Mouse (Mus musculus): Measurements from ENCODE around the gene Upk3b. TPM values are rescaled to one million over a fixed set of nuclear protein-coding genes. Genes with fewer than 3 reads are reported as not detected.
A peak's percentile ranks its signal among the peaks of the same experiment; 100 is the strongest.
"Not testable (repeated sequence)": the region's sequence is repeated elsewhere in the genome, so short reads cannot be mapped to it uniquely, and the experiment has no call there.

The Upk3b gene
- polyA plus RNA-seq, 1 experiment: 0.34 TPM

DNA sequence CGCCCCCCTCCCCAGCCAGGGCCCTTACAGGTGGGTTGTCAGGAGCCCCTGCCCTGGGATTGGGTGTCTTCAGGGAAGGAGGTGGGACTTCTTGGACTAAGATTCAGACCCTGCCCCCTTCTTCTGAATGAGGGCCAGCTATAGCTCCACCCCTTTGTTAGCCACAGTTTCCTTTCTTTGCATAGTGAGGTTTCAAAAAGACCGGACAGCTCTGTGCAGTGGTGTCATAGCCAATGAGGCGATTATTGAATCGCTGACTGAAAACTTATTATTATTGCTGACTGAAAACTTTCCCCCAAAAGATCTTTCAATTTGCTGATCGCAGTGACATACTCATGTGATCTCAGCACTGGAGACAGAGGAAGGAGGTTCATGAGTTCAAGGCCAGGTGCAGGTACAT, 1.9 kb downstream of the Upk3b start:
- peak overlapping the region; percentile 85 for H3K27ac ChIP-seq (ENCODE audit: insufficient read depth, low read length)
- no peaks in the 10 kb centered on the region for H3K9me3 ChIP-seq (replicated peaks; ENCODE audit: control insufficient read depth, insufficient read depth, low read length, poor library complexity, severe bottlenecking)
- TF ChIP-seq EP300 (IDR thresholded peaks at IDR 0.05; ENCODE audit: insufficient read depth, low read depth, low read length) (no peak), CTCF (IDR thresholded peaks at IDR 0.05; ENCODE audit: low read depth, low read length) (no peak), POLR2A (IDR thresholded peaks at IDR 0.05; ENCODE audit: insufficient read depth, low read length) (no peak)
- H3K9ac ChIP-seq (ENCODE audit: low read depth, poor library complexity, severe bottlenecking): no peak overlapping the region
- peaks cover 2% of the 10 kb centered on the region for H3K4me1 ChIP-seq (ENCODE audit: control insufficient read depth, insufficient read depth, low read length)
- no peaks in the 10 kb centered on the region for H3K36me3 ChIP-seq (ENCODE audit: control insufficient read depth, insufficient read depth, low read length, poor library complexity, severe bottlenecking)
- H3K4me3 ChIP-seq (ENCODE audit: low read depth, low read length): peak overlapping the region; percentile 58; the same call in 1 of the 2 replicates
- no peaks in the 10 kb centered on the region for H3K27me3 ChIP-seq (ENCODE audit: control insufficient read depth, insufficient read depth, low read length, poor library complexity, severe bottlenecking)

DNA sequence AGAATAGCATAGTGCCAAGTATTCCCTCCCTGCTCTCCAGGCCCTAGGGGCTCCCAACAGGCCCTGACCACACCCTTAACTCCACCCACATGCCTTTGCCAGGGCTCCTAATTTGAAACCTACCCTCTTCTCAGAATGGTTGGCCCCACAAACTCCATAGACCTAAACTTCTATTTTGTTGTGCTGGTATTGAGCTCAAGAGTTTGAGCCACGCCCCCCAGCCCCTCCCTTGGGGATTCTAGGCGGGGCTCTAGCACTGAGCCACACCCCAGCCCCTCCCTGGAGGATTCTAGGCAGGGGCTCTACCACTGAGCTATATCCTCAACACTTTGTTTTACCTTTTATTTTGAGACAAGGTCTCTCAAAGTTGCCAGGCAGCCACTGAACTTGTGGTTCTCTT, 3.0 kb downstream of the Upk3b start:
- H3K9me3 ChIP-seq (replicated peaks; ENCODE audit: control insufficient read depth, insufficient read depth, low read length, poor library complexity, severe bottlenecking): no peaks in the 10 kb centered on the region
- no peak for TF ChIP-seq CTCF (IDR thresholded peaks at IDR 0.05; ENCODE audit: low read depth, low read length)
- no peak for TF ChIP-seq EP300 (IDR thresholded peaks at IDR 0.05; ENCODE audit: insufficient read depth, low read depth, low read length)
- TF ChIP-seq POLR2A (IDR thresholded peaks at IDR 0.05; ENCODE audit: insufficient read depth, low read length): no peak
- H3K4me1 ChIP-seq (ENCODE audit: control insufficient read depth, insufficient read depth, low read length): peaks cover 2% of the 10 kb centered on the region
- H3K4me3 ChIP-seq (ENCODE audit: low read depth, low read length): no peak overlapping the region
- no peaks in the 10 kb centered on the region for H3K36me3 ChIP-seq (ENCODE audit: control insufficient read depth, insufficient read depth, low read length, poor library complexity, severe bottlenecking)
- H3K27me3 ChIP-seq (ENCODE audit: control insufficient read depth, insufficient read depth, low read length, poor library complexity, severe bottlenecking): no peaks in the 10 kb centered on the region
- H3K9ac ChIP-seq (ENCODE audit: low read depth, poor library complexity, severe bottlenecking): no peak overlapping the region
- H3K27ac ChIP-seq (ENCODE audit: insufficient read depth, low read length): peak overlapping the region; percentile 95

DNA sequence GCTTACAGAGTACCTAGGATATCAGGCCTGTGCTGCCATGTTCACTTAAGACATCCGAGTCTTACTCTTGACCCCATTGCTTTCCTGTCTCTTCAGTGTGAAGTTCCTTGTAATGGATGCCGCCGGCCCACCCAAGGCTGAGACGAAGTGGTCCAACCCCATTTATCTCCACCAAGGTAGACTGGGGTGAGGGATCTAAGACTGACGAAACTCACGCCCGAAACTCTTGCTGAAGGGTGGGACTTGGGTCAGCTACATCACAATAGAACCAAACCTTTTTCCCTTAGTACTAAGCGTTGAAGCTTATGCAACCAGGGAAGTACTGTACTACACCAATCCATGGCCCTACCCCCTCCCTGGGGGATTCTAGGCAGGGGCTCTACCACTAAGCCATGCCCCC, 3.4 kb downstream of the Upk3b start:
- Histone ChIP-seq H3K27me3 (ENCODE audit: control insufficient read depth, insufficient read depth, low read length, poor library complexity, severe bottlenecking) (no peaks in the 10 kb centered on the region), H3K4me1 (ENCODE audit: control insufficient read depth, insufficient read depth, low read length) (peaks cover 2% of the 10 kb centered on the region), H3K4me3 (ENCODE audit: low read depth, low read length) (0 out of 2 replicates have a peak overlapping the region, but pooled peaks have one; percentile 10), H3K9ac (ENCODE audit: low read depth, poor library complexity, severe bottlenecking) (no peak overlapping the region), H3K9me3 (replicated peaks; ENCODE audit: control insufficient read depth, insufficient read depth, low read length, poor library complexity, severe bottlenecking) (no peaks in the 10 kb centered on the region), H3K36me3 (ENCODE audit: control insufficient read depth, insufficient read depth, low read length, poor library complexity, severe bottlenecking) (no peaks in the 10 kb centered on the region), H3K27ac (ENCODE audit: insufficient read depth, low read length) (peak overlapping the region; percentile 95)
- TF ChIP-seq EP300 (IDR thresholded peaks at IDR 0.05; ENCODE audit: insufficient read depth, low read depth, low read length) (no peak), POLR2A (IDR thresholded peaks at IDR 0.05; ENCODE audit: insufficient read depth, low read length) (no peak), CTCF (IDR thresholded peaks at IDR 0.05; ENCODE audit: low read depth, low read length) (no peak)

DNA sequence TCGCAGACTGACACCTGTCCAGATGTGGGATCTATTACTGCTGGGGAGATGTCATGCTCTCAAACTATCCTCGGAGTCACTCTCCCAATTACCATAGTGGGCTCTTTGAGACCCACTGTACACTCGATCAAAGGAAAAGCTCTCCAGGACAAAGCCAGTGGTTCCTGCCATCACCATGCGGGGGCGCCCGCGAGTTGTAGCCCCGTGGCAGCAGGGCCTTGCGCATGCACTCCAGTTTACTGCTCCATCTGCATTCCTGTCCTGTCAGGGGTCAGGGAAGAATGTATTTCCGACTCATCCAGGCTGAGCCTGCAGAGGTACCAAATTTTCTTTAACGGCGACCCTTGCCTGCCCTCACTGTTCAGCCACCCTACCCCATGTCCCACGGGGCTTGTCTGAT, 6.6 kb downstream of the Upk3b start:
- Histone ChIP-seq H3K27ac (ENCODE audit: insufficient read depth, low read length) (no peak overlapping the region), H3K4me3 (ENCODE audit: low read depth, low read length) (no peak overlapping the region), H3K27me3 (ENCODE audit: control insufficient read depth, insufficient read depth, low read length, poor library complexity, severe bottlenecking) (no peaks in the 10 kb centered on the region), H3K4me1 (ENCODE audit: control insufficient read depth, insufficient read depth, low read length) (peaks cover 4% of the 10 kb centered on the region), H3K36me3 (ENCODE audit: control insufficient read depth, insufficient read depth, low read length, poor library complexity, severe bottlenecking) (no peaks in the 10 kb centered on the region), H3K9me3 (replicated peaks; ENCODE audit: control insufficient read depth, insufficient read depth, low read length, poor library complexity, severe bottlenecking) (no peaks in the 10 kb centered on the region), H3K9ac (ENCODE audit: low read depth, poor library complexity, severe bottlenecking) (no peak overlapping the region)
- TF ChIP-seq EP300 (IDR thresholded peaks at IDR 0.05; ENCODE audit: insufficient read depth, low read depth, low read length) (no peak), CTCF (IDR thresholded peaks at IDR 0.05; ENCODE audit: low read depth, low read length) (peak; percentile 58), POLR2A (IDR thresholded peaks at IDR 0.05; ENCODE audit: insufficient read depth, low read length) (no peak)

DNA sequence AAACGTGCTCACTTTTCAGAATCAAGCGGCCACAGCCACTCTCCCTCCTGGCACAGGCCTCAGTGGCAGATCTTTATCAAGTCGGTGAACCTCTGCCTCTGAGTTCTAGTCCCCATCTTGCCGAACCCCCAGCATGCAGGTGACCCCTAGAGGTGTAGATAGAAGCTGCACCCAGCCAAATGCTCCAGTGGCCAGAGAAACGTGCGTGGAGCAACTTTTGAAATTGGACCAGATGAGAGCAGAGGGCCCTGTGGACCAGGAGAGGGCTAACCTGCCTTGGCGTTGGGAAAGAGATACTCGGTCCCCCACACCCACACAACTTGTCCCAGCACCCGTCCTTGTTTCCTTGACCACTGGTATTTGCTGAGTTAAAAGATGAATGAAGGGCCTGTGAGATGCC, 7.1 kb downstream of the Upk3b start:
- no peak overlapping the region for H3K9ac ChIP-seq (ENCODE audit: low read depth, poor library complexity, severe bottlenecking)
- no peaks in the 10 kb centered on the region for H3K9me3 ChIP-seq (replicated peaks; ENCODE audit: control insufficient read depth, insufficient read depth, low read length, poor library complexity, severe bottlenecking)
- H3K27ac ChIP-seq (ENCODE audit: insufficient read depth, low read length): no peak overlapping the region
- no peaks in the 10 kb centered on the region for H3K27me3 ChIP-seq (ENCODE audit: control insufficient read depth, insufficient read depth, low read length, poor library complexity, severe bottlenecking)
- no peaks in the 10 kb centered on the region for H3K36me3 ChIP-seq (ENCODE audit: control insufficient read depth, insufficient read depth, low read length, poor library complexity, severe bottlenecking)
- H3K4me1 ChIP-seq (ENCODE audit: control insufficient read depth, insufficient read depth, low read length): peaks cover 4% of the 10 kb centered on the region
- H3K4me3 ChIP-seq (ENCODE audit: low read depth, low read length): no peak overlapping the region
- no peak for TF ChIP-seq POLR2A (IDR thresholded peaks at IDR 0.05; ENCODE audit: insufficient read depth, low read length)
- peak; percentile 77 for TF ChIP-seq CTCF (IDR thresholded peaks at IDR 0.05; ENCODE audit: low read depth, low read length)
- TF ChIP-seq EP300 (IDR thresholded peaks at IDR 0.05; ENCODE audit: insufficient read depth, low read depth, low read length): 0 out of 2 replicates have a peak, but pooled peaks have one; percentile 15

DNA sequence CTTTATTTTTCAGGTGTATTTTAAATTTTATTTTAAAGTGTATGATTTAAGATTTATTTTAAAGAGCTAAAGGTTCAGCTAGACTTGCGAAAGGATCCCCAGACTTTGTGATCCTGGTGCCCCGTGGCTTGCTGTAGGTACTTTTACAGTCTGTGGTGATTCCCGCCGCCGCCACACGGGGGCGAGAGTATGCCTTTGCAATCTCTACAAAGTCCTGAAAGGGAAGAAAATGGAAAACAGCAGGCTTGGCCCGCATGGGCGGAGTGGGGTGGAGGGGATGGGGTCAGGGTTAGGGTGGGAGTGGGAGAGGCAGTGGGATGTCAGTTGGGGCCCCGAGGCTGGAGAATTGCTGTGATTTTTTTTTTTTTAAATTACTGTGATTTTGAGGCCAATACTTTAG, 7.7 kb downstream of the Upk3b start:
- Histone ChIP-seq H3K4me1 (ENCODE audit: control insufficient read depth, insufficient read depth, low read length) (peaks cover 4% of the 10 kb centered on the region), H3K9me3 (replicated peaks; ENCODE audit: control insufficient read depth, insufficient read depth, low read length, poor library complexity, severe bottlenecking) (no peaks in the 10 kb centered on the region), H3K4me3 (ENCODE audit: low read depth, low read length) (no peak overlapping the region), H3K27ac (ENCODE audit: insufficient read depth, low read length) (no peak overlapping the region), H3K9ac (ENCODE audit: low read depth, poor library complexity, severe bottlenecking) (no peak overlapping the region), H3K27me3 (ENCODE audit: control insufficient read depth, insufficient read depth, low read length, poor library complexity, severe bottlenecking) (no peaks in the 10 kb centered on the region), H3K36me3 (ENCODE audit: control insufficient read depth, insufficient read depth, low read length, poor library complexity, severe bottlenecking) (no peaks in the 10 kb centered on the region)
- TF ChIP-seq CTCF (IDR thresholded peaks at IDR 0.05; ENCODE audit: low read depth, low read length) (peak; percentile 81), POLR2A (IDR thresholded peaks at IDR 0.05; ENCODE audit: insufficient read depth, low read length) (no peak)

DNA sequence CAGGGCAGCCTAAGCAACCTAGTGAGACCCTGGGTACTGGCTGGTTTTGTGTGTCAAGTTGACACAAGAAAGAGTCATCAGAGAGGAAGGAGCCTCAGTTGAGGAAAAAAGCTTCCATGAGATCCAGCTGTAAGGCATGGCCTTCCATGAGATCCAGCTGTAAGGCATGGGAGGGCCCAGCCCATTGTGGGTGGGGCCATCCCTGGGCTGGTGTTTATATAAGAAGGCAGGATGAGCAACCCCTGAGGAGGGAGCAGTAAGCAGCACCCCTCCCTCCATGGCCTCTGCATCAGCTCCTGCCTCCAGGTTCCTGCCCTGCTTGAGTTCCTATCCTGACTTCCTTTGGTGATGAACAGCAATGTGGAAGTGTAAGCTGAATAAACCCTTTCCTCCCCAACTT, 10.2 kb downstream of the Upk3b start:
- H3K27ac ChIP-seq (ENCODE audit: insufficient read depth, low read length); H3K27me3 ChIP-seq (ENCODE audit: control insufficient read depth, insufficient read depth, low read length, poor library complexity, severe bottlenecking); H3K9ac ChIP-seq (ENCODE audit: low read depth, poor library complexity, severe bottlenecking); H3K9me3 ChIP-seq (replicated peaks; ENCODE audit: control insufficient read depth, insufficient read depth, low read length, poor library complexity, severe bottlenecking); H3K4me1 ChIP-seq (ENCODE audit: control insufficient read depth, insufficient read depth, low read length); H3K4me3 ChIP-seq (ENCODE audit: low read depth, low read length); H3K36me3 ChIP-seq (ENCODE audit: control insufficient read depth, insufficient read depth, low read length, poor library complexity, severe bottlenecking): not testable (repeated sequence)
